Mouse (Mus musculus) CD4-positive, CD25-positive, alpha-beta regulatory T cell, adult 4 months (primary cell): ENCODE results near the gene Sap18b. TPM values are rescaled to one million over a fixed set of nuclear protein-coding genes. Genes with fewer than 3 reads are reported as not detected.

Experiments
- polyA plus RNA-seq, 2 experiments: library from polyadenylated mRNA; unstranded; fragments of 100-300 nt; shearing (Covaris generic); gene quantifications; one replicate each; pipeline ENCODE4 v1.2.1; 2017

Sap18b gene
- polyA plus RNA-seq, 2 experiments from 2014 or later, result 255 to 282 TPM

Other genes starting within 250 kb of the Sap18b start
- gene Prss54, start 249.0 kb upstream of the Sap18b start, polyA plus RNA-seq, result not detected
- gene Gins3, start 191.9 kb upstream of the Sap18b start, polyA plus RNA-seq, result 1 to 10 TPM; 7.6 to 9.6 TPM
- 1 to 10 TPM in 1 of 2 experiments, under 1 TPM in 1; 0.83 to 1.6 TPM for gene Ndrg4, start 148.4 kb upstream of the Sap18b start, polyA plus RNA-seq
- gene Setd6, start 109.5 kb upstream of the Sap18b start, polyA plus RNA-seq, result 1 to 10 TPM; 5.3 to 7.0 TPM
- 10 to 100 TPM; 86.9 to 92.0 TPM for gene Cnot1, start 17.9 kb upstream of the Sap18b start, polyA plus RNA-seq
- 10 to 100 TPM in 1 of 2 experiments, 1 to 10 TPM in 1; 5.6 to 10.6 TPM for gene Slc38a7, start 28.2 kb downstream of the Sap18b start, polyA plus RNA-seq
- gene Got2, start 63.2 kb downstream of the Sap18b start, polyA plus RNA-seq, result 100 to 1,000 TPM in 1 of 2 experiments, 10 to 100 TPM in 1; 59.7 to 151 TPM